Mouse (Mus musculus): ENCODE measurements at regions not wholly inside any gene's neighbourhood (a gene's known extent, or its start where the extent isn't known, plus 50 kb on each side); places are given as distances from the start of the nearest gene placed in this dataset.
"Not testable (repeated sequence)": the region's sequence is repeated elsewhere in the genome, so short reads cannot be mapped to it uniquely, and the experiment has no call there.

GRCm38 (mm10) chr12:19125541-19125940 is 611.2 kb downstream of the 5730507C01Rik start:
- no peak for DNase-seq (ENCODE audit: low spot score in 2 of 2)

- no peak for DNase-seq (ENCODE audit: low spot score in 2 of 2)
Measured at GRCm38 (mm10) chr12:19175631-19176030, 661.3 kb downstream of the 5730507C01Rik start.

GRCm38 (mm10) chr12:19192396-19192795 is 678.1 kb downstream of the 5730507C01Rik start:
- no peak for DNase-seq (ENCODE audit: low spot score in 2 of 2)

GRCm38 (mm10) chr12:19193041-19193440 is 678.7 kb downstream of the 5730507C01Rik start:
- DNase-seq (ENCODE audit: low spot score in 2 of 2) = not testable (repeated sequence)

- DNase-seq (ENCODE audit: low spot score in 2 of 2) = not testable (repeated sequence)
Measured at GRCm38 (mm10) chr12:19223996-19224395, 709.7 kb downstream of the 5730507C01Rik start.

- peak; percentile 5 to 22 for DNase-seq (ENCODE audit: low spot score in 2 of 2)
Measured at GRCm38 (mm10) chr12:19246731-19247130, 707.6 kb upstream of the Gm21863 start.

- peak; percentile 6 to 55 for DNase-seq (ENCODE audit: low spot score in 2 of 2)
Measured at GRCm38 (mm10) chr12:19288271-19288890, 665.9 kb upstream of the Gm21863 start.

GRCm38 (mm10) chr12:19289038-19289437 is 665.3 kb upstream of the Gm21863 start:
- DNase-seq (ENCODE audit: low spot score in 2 of 2) = not testable (repeated sequence)

- not testable (repeated sequence) for DNase-seq (ENCODE audit: low spot score in 2 of 2)
Measured at GRCm38 (mm10) chr12:19292068-19292770, 662.1 kb upstream of the Gm21863 start.

Data from spleen, postnatal 10 days (tissue).